Mouse (Mus musculus): ENCODE results near the gene Fes. TPM values are rescaled to one million over a fixed set of nuclear protein-coding genes. Genes with fewer than 3 reads are reported as not detected.

Fes gene
- total RNA-seq, 2 experiments from 2014 or later: 5.3 to 6.8 TPM

DNA sequence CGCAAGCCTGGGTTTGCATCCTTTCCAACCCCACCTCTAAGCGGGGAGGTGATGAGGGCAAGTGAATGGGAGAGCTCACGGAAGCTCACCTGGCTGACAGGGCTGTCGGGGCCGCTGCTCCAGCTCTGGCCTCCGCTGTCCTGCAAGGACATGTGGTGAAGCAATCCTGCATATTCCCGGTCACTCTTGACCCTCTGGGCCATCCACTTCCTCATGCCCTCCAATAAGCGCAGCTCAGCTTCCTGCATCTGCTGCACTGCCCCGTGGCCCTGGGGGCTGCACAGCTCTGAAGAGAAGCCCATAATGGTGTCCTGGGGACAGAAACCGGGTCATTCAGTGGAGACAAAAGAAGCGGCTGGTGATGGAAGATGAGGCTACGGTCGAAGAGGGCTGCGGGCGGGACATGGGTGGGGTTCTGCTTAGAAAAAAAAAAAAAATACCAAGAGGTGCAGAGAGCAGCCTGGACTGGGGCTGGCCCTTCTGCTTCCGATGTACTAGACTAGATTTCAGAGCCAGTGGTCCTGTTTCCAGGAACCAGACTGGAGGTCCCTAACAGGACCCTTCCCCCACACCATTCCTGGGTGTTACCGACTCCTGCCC, 613 bp downstream of the Fes start:
- no peak for DNase-seq (ENCODE audit: extremely low spot score in 1 of 2, low spot score in 2 of 2)
- intact Hi-C loops (cut with DNase I): loop anchor here (5.0 to 10.0 kb wide), 2 partner anchors 335 to 458 kb away; no protein-coding TSS in a partner anchor
- Histone ChIP-seq H3K27ac (peak overlapping the region; percentile 67; the same call in 1 of the 2 replicates), H3K4me3 (peak overlapping the region; percentile 36)
- no peak for TF ChIP-seq CTCF (IDR thresholded peaks at IDR 0.05)

DNA sequence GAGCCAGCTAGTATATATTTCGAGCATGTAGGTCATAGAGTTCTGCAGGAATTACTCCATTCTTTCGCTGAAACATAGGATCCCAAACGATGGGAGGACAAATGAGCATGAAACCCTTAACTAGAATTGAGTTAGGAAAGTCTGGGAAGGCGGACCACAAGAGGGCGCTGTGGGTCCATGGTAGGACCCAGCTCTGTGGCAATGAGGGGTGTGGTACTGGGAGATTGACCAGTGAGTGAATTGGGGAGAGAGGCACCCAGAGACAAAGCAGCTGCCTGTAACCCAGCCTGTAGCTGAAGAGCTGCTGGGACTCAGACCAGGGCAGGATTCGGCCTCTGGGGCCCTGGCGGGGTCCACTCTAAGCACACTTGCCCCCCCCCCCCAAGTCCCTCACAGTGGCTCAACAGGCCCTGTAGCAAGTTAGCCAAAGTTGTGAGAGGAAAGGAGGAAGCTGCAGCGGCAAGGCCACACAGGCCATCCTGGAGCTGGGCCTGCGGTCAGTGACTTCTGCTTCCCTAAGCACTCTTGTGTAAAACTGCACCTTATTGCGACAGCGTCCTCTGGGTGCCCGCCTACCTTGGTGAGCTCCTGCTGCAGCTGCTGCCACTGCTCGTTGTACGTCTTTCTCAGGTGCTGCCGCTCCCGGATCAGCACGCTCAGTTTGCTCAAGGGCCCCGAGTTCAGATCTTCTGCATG, 1.4 kb downstream of the Fes start:
- intact Hi-C loops (cut with DNase I): loop anchor here (1.0 to 10.0 kb wide), 4 partner anchors 194 to 458 kb away; no protein-coding TSS in a partner anchor
- Histone ChIP-seq H3K4me3 (peak overlapping the region; percentile 36; the same call in 1 of the 2 replicates), H3K27ac (no peak overlapping the region)
- DNase-seq (ENCODE audit: extremely low spot score in 1 of 2, low spot score in 2 of 2): peak; percentile 85 to 92
- peak; percentile 98 for TF ChIP-seq CTCF (IDR thresholded peaks at IDR 0.05)

DNA sequence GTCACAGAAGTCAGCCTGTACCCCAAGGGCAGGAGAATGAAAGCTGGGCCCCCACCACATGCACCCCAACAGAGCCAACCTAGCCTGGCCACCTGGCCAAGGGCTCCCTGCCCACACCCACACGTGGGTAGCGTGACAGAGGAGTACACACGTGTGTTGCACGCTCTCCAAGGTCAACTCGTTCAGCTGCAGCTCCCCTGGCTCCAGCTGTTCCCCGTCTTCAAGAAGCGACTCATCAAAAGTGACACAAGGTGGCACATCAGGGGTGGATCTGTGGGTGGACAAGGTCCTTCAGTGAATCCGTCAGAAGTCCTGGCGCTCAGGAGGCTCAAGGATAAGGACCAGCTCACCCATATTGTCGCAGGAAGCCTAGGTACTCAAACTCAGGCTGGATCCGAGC, 4.8 kb downstream of the Fes start:
- H3K27ac ChIP-seq: no peak overlapping the region
- H3K4me3 ChIP-seq: no peak overlapping the region
- DNase-seq (ENCODE audit: extremely low spot score in 1 of 2, low spot score in 2 of 2): no peak
- intact Hi-C loops (cut with DNase I): loop anchor here (10.0 kb wide), 1 partner anchor 462 kb away; no protein-coding TSS in a partner anchor
- no peak for TF ChIP-seq CTCF (IDR thresholded peaks at IDR 0.05)

DNA sequence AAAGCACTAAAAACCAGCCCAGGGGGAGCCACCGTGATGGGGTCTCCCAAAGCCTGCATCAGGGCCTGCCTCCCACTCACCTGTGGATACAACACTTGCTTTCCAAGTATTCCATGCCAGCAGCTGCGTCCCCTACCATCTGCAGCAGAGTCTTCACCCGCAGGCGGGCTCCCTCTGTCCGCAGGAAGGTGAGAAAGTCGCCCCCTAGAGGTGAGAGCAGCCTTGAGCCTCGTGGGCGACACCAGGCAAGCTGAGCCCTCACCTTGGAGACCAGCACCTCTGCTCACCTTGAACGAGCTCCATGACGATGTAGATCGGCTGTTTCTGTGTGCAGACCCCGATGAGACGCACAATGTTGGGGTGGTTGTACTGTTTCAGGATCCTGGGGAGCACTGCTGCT, 8.2 kb downstream of the Fes start:
- H3K4me3 ChIP-seq: no peak overlapping the region
- TF ChIP-seq CTCF (IDR thresholded peaks at IDR 0.05): peak; percentile 48
- no peak overlapping the region for H3K27ac ChIP-seq
- intact Hi-C loops (cut with DNase I): loop anchor here (10.0 kb wide), 1 partner anchor 235 kb away; no protein-coding TSS in a partner anchor
- no peak for DNase-seq (ENCODE audit: extremely low spot score in 1 of 2, low spot score in 2 of 2)

DNA sequence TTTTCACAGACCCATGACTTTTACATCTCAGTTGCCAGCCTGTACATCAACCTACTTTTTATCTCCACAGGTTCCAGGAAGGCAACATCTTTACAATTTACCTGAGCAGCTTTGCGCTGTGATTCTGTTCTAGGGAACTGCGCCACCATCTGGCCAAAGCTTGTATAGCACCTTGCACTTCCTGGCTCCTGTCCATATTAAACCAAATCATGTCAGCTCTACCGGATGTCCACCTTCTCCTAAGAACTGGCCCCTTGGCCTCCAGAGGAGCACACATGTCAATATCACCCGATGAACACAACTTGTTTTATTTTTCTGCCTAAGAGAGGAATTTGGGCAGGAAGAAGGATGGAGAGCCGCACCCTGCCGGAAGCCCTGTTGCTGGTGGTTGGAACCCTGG, 10.3 kb downstream of the Fes start:
- Histone ChIP-seq H3K4me3 (no peak overlapping the region), H3K27ac (no peak overlapping the region)
- peak; percentile 92 for TF ChIP-seq CTCF (IDR thresholded peaks at IDR 0.05)
- peak; percentile 50 to 67 for DNase-seq (ENCODE audit: extremely low spot score in 1 of 2, low spot score in 2 of 2)
- intact Hi-C loops (cut with DNase I): loop anchor here (10.0 kb wide), 1 partner anchor 233 kb away; no protein-coding TSS in a partner anchor

DNA sequence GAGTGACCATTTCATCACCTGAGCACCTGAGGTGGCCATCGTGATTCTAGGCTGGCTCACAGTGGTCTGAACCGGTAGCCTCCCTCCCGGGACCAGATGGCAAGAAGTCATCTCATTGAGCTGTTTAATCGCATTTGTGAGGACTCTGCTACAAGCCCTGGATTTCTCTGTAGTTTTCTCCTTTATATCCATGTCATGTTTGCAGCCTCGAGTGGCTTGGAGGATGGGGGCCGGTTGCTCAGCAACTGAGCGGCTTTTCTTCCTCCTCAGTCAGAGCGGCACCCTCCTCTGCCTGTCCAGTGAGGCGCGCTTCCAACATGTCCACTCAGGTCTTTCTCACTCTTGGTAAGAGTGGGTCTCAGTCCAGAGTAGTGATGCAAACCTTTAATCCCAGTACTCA, 11.6 kb downstream of the Fes start:
- H3K4me3 ChIP-seq: no peak overlapping the region

DNA sequence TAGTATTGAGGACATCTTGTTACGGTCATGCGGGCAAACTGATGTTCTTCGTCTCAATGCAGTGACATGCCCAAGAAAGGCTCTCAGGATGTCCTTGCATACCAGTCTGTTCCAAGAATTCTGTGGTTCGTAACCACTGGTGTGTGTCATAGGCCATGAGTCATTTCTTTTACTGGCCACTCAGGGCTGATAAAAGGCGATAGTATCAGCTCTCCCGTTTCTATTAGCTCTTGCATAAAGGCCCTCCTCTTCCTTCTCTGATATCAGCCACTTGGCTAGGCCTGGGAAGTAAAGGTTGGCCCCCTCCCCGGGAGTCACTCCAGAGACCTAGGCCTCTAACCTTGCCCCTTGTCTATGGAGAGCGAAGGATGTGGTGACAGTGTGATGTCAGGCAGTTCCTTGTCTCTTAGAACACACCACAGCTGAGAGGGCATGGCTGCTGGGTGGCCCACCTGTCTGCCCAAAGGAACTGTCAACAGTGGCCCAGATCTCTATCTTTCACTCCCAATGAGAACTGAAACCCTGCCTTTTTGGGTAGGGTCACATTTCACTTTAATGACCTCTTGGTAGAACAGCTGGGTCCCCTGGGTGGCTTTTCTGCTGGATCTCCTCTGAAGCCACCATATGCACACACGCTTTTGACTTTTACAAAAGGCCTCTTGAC, 12.2 kb downstream of the Fes start:
- TF ChIP-seq CTCF (IDR thresholded peaks at IDR 0.05): no peak
- intact Hi-C loops (cut with DNase I): loop anchor here (10.0 kb wide), 1 partner anchor 231 kb away; no protein-coding TSS in a partner anchor
- no peak overlapping the region for H3K4me3 ChIP-seq
- H3K27ac ChIP-seq: no peak overlapping the region
- no peak for DNase-seq (ENCODE audit: extremely low spot score in 1 of 2, low spot score in 2 of 2)

More for the DNA sequence above, 11.6 kb downstream of the Fes start:
- DNase-seq (ENCODE audit: extremely low spot score in 1 of 2, low spot score in 2 of 2): no peak
- no peak for TF ChIP-seq CTCF (IDR thresholded peaks at IDR 0.05)
- intact Hi-C loops (cut with DNase I): loop anchor here (10.0 kb wide), 1 partner anchor 231 kb away; no protein-coding TSS in a partner anchor
- no peak overlapping the region for H3K27ac ChIP-seq

DNA sequence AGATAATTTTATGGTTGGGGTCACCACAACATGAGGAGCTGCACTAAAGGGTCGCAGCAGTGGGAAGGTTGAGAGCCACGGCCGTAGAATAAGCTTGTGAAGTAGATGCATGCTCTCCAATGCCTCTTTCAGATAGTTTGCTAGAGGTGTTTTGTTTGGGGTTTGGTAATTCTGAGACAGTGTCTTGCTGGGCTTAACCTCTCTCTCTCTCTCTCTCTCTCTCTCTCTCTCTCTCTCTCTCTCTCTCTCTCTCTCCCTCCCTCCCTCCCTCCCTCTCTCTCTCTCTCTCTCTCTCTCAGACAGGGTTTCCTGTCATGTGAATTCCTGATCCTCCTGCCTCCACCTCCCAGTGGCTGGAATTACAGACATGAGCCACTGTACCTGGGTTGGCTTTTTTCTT, 13.0 kb downstream of the Fes start:
- TF ChIP-seq CTCF (IDR thresholded peaks at IDR 0.05): no peak
- Histone ChIP-seq H3K4me3 (no peak overlapping the region), H3K27ac (no peak overlapping the region)
- intact Hi-C loops (cut with DNase I): loop anchor here (10.0 kb wide), 1 partner anchor 230 kb away; no protein-coding TSS in a partner anchor
- no peak for DNase-seq (ENCODE audit: extremely low spot score in 1 of 2, low spot score in 2 of 2)

DNA sequence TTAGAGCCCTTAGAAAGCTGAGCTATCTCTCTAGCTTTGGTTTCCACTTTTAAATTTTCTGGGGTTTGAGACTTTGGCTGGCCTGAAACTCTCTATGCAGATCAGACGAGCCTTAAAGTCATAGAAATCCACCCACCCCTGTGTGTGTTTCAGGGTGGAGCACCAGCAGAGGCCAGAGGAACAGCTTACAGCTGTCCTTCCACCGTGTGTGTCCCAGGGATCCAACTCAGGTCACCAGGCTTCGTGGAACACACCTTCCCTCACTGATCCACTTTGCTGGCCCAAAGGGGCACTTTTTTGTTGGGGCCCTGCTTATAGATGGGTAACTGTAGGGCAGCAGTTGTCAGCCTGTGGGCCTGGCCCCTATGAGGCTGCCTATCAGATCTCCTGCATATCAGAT, 13.5 kb downstream of the Fes start:
- no peak for TF ChIP-seq CTCF (IDR thresholded peaks at IDR 0.05)
- no peak overlapping the region for H3K27ac ChIP-seq
- DNase-seq (ENCODE audit: extremely low spot score in 1 of 2, low spot score in 2 of 2): no peak
- H3K4me3 ChIP-seq: no peak overlapping the region
- intact Hi-C loops (cut with DNase I): loop anchor here (10.0 kb wide), 1 partner anchor 229 kb away; no protein-coding TSS in a partner anchor

DNA sequence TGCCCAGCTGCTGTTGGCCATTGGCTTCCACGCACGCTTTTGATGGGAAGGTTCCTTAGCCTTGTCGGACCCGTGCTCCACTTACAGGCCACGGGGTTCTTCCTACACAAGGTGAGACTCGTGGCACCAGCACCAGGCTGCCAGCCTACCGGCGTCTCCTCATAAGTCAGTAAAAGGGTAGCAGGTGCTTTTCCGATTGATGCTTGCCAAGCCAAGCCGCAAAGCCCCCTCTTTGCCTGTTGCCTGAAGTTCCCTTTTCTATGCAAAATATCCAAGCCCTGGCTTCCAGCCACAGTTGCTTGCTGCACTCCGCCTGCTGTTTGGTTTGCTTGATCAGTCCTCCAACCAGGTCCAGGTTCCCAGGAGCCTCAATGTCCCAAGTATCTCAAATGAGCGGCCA, 13.9 kb downstream of the Fes start:
- intact Hi-C loops (cut with DNase I): loop anchor here (10.0 kb wide), 1 partner anchor 229 kb away; no protein-coding TSS in a partner anchor
- no peak for DNase-seq (ENCODE audit: extremely low spot score in 1 of 2, low spot score in 2 of 2)

DNA sequence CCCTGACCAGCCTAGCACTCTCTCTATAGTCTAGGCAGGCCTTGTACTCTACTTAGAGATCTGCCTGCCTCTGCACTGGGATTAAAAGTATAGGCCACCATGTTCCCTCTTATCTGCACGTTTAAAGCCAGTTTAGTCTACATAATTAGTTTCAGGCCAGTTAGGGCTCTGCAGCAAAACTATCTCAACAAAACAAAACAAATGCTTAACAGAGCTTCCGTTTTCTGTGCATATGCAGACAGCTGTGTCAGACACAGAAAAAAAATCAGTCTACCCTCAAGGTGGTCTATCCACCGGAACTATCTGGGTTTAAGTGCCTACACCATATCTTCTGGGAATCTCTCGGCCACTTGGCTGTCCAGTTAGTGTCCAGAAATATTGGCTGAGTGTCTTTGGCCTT, 14.4 kb downstream of the Fes start:
- no peak for DNase-seq (ENCODE audit: extremely low spot score in 1 of 2, low spot score in 2 of 2)
- intact Hi-C loops (cut with DNase I): loop anchor here (10.0 kb wide), 1 partner anchor 229 kb away; no protein-coding TSS in a partner anchor
- Histone ChIP-seq H3K4me3 (no peak overlapping the region), H3K27ac (no peak overlapping the region)
- TF ChIP-seq CTCF (IDR thresholded peaks at IDR 0.05): no peak

More for the DNA sequence above, 13.9 kb downstream of the Fes start:
- Histone ChIP-seq H3K27ac (no peak overlapping the region), H3K4me3 (no peak overlapping the region)
- no peak for TF ChIP-seq CTCF (IDR thresholded peaks at IDR 0.05)
